Mouse (Mus musculus) ES-E14 (cell line): Measurements from ENCODE around the gene Med23.

Source experiments
- CHD2 ChIP-seq: IDR thresholded peaks from 2 replicates; pipeline ENCODE4 v1.6.1; 2014; ENCODE audit warnings: mild to moderate bottlenecking, low read depth, low read length, inconsistent platforms
- HCFC1 ChIP-seq: IDR thresholded peaks from 2 replicates; pipeline ENCODE4 v1.6.1; 2012; ENCODE audit warnings: low read length, inconsistent platforms, borderline replicate concordance; ENCODE audit not compliant: insufficient read depth
- MAFK ChIP-seq: IDR thresholded peaks from 2 replicates; pipeline ENCODE4 v1.6.1; 2014; ENCODE audit warnings: mild to moderate bottlenecking, low read depth, low read length, inconsistent platforms; ENCODE audit not compliant: insufficient read depth
- ZC3H11A ChIP-seq: IDR thresholded peaks from 2 replicates; pipeline ENCODE4 v1.6.1; 2012; ENCODE audit warnings: low read depth, mild to moderate bottlenecking, inconsistent platforms, low read length, borderline replicate concordance
- ZNF384 ChIP-seq: IDR thresholded peaks from 2 replicates; pipeline ENCODE4 v1.6.1; 2012; ENCODE audit warnings: low read depth, low read length, inconsistent platforms

DNA sequence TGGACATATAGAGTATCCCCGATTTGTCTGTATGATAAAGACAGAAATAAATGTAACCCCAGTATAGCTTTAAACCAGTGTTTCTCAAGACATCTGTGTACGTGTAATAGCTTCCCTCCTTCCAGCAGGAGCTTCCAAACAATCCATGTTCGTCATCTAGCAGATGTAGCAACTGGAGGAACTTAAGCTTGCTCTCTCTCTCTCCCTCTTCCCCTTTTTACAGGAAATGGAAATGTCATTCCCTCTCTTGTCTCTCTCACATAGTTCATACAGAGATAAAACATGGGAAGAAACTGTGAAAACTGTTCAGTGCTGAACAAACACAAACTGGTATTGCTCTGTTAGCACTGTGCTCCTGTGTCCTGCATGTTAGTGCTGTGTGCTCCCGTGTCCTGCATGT lies 80.4 kb downstream of the Med23 start:
- no peak for TF ChIP-seq ZNF384
- no peak for TF ChIP-seq ZC3H11A
- TF ChIP-seq HCFC1 = no peak
- TF ChIP-seq MAFK = no peak
- no peak for TF ChIP-seq CHD2
